Mouse (Mus musculus): ENCODE measurements around the gene Tspan15. TPM values are rescaled to one million over a fixed set of nuclear protein-coding genes. Genes with fewer than 3 reads are reported as not detected.

Gene Tspan15
- polyA plus RNA-seq, 1 experiment from 2014 or later, result 11.6 TPM

DNA sequence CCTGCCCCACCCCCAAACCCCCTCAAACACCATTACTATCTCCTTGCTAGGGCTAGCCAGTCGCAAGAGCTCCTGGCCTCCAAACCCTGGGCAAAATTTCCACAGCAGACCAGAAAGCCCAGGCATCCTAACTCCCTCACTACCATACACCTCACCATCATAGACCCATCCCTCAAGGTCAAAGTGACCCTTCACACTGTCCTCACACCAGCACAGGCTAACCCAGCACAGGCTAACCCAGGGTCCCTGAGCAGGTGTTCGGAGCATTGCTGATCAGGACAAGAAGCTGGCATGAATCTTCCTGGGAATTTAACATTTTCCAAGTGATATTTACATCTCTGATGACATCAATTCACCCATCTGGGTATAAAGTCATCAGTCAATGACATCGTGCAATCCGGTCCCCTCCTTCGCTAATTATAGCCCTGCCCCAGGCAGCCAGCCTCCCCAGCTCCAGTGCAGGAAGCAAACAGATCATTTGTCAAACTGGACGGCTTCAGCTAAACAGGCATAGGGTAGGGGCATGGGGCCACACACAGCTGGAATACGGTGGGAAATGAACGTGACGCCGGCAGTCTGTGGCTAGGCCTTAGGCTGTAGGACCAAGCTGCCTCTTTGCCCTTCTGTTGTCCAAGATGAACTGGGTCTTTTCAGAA, 22.7 kb downstream of the Tspan15 start:
- no peak for ATAC-seq
- Histone ChIP-seq H3K4me2 (no peak overlapping the region), H3K36me3 (no peaks in the 10 kb centered on the region), H3K9ac (no peak overlapping the region), H3K4me1 (peaks cover 23% of the 10 kb centered on the region), H3K4me3 (no peak overlapping the region), H3K27me3 (replicated peaks) (peaks cover 11% of the 10 kb centered on the region; the same call in 1 of the 2 replicates), H3K27ac (no peak overlapping the region), H3K9me3 (replicated peaks) (no peaks in the 10 kb centered on the region)
- WGBS (ENCODE audit: insufficient replicate concordance), result 56% methylated on average over 10 of the region's 10 CpGs

DNA sequence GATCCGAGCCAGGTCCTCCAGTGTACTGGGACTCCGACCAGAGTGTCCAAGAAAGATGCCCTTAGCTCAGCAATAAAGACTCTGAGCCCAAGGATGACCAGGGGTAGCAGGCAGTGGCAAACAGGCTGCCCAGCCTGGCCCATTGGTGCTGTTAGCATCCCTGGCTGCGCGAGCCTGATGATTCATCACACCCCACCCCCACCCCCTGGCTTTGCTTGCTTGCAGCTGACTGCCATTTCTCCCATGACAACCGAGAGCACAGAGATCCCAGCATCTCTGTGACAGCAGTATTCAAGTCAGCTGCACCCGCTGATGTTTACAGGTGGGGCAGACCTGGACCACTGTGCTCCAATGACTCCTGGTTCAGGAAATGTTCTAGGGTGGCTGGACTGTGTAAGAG, 28.5 kb downstream of the Tspan15 start:
- no peak overlapping the region for H3K9ac ChIP-seq
- H3K36me3 ChIP-seq, result peaks cover 6% of the 10 kb centered on the region
- H3K27me3 ChIP-seq (replicated peaks), result peaks cover 11% of the 10 kb centered on the region; the same call in 1 of the 2 replicates
- no peak for ATAC-seq
- H3K4me3 ChIP-seq, result no peak overlapping the region
- H3K4me2 ChIP-seq, result no peak overlapping the region
- H3K27ac ChIP-seq, result no peak overlapping the region
- 73% methylated on average over 6 of the region's 6 CpGs for WGBS (ENCODE audit: insufficient replicate concordance)
- H3K4me1 ChIP-seq, result 0 out of 2 replicates have a peak, but pooled peaks cover 5% of the 10 kb centered on the region
- H3K9me3 ChIP-seq (replicated peaks), result no peaks in the 10 kb centered on the region

DNA sequence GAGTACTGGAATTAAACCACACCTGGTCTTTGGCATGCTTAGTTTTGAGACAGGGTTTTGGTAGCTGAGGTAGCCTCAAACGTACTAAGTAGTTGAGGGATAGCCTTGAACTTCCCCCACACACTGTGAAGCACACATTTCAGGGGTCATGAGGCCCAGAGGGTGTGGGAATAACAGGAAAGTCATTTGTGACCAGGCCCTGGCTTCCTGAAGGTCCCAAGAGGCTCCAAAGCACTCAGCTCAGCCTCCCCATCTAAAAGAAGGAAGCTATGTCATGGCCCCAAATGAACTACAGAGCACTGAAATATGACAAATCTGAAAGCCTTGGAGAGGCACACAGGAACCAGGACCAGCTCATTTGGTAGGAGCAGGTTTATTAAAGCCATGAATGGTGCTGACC, 32.2 kb downstream of the Tspan15 start:
- no peak for ATAC-seq

DNA sequence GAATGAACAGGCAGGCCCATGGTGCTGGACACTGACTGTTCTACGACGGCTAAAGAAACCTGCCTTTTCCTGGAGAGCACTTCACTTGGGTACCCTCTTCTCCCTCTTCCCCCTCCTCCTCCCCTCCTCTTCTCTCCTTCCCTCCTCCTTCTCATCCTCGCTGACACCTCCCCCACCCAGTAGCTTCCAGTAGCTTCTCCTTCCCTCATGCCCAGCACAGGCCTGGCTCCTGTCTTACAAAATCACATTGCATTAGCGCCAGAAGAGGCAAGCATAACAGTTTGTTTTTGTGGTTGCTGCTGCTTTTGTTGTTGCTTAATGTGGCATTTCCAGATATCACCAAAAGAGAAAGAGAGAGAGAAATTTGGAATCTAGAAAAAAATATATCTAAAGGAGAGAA, 33.6 kb downstream of the Tspan15 start:
- no peaks in the 10 kb centered on the region for H3K9me3 ChIP-seq (replicated peaks)
- H3K36me3 ChIP-seq, result no peaks in the 10 kb centered on the region; the same call in 1 of the 2 replicates
- no peak overlapping the region for H3K27ac ChIP-seq
- H3K4me1 ChIP-seq, result 0 out of 2 replicates have a peak, but pooled peaks cover 3% of the 10 kb centered on the region
- H3K4me2 ChIP-seq, result no peak overlapping the region
- H3K4me3 ChIP-seq, result no peak overlapping the region
- WGBS (ENCODE audit: insufficient replicate concordance), result 58% methylated on average over 4 of the region's 4 CpGs
- ATAC-seq, result no peak
- H3K27me3 ChIP-seq (replicated peaks), result no peaks in the 10 kb centered on the region
- no peak overlapping the region for H3K9ac ChIP-seq

More for the DNA sequence above, 32.2 kb downstream of the Tspan15 start:
- peaks cover 6% of the 10 kb centered on the region for H3K36me3 ChIP-seq
- WGBS (ENCODE audit: insufficient replicate concordance), result 30% methylated on average over 1 of the region's 1 CpGs
- no peaks in the 10 kb centered on the region for H3K27me3 ChIP-seq (replicated peaks)
- 0 out of 2 replicates have a peak, but pooled peaks cover 3% of the 10 kb centered on the region for H3K4me1 ChIP-seq
- H3K9ac ChIP-seq, result no peak overlapping the region
- H3K4me3 ChIP-seq, result no peak overlapping the region
- no peaks in the 10 kb centered on the region for H3K9me3 ChIP-seq (replicated peaks)
- no peak overlapping the region for H3K27ac ChIP-seq
- no peak overlapping the region for H3K4me2 ChIP-seq

DNA sequence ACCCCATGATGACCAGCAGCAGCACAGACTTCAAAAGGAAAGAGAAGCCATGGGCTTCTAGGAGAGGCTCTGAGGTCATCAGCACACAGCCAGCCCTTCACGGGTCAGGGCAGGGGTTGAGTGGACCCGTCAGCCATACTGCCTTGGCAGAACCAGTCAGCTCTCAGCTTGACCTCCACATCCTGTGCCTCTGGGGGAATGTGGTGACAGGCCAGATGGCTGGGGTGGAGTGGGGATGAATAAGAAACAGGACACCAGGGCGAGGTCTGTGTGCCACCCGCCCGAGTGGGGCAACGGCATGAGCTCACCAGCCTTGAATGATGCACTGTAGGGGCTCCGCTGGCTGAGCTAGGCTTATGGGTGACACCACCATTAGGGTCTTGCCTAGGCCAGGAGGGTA, 35.7 kb downstream of the Tspan15 start:
- Histone ChIP-seq H3K9me3 (replicated peaks) (no peaks in the 10 kb centered on the region), H3K27me3 (replicated peaks) (no peaks in the 10 kb centered on the region), H3K4me1 (0 out of 2 replicates have a peak, but pooled peaks cover 3% of the 10 kb centered on the region), H3K4me2 (no peak overlapping the region), H3K9ac (no peak overlapping the region), H3K27ac (no peak overlapping the region), H3K4me3 (no peak overlapping the region), H3K36me3 (no peaks in the 10 kb centered on the region)
- 79% methylated on average over 7 of the region's 7 CpGs for WGBS (ENCODE audit: insufficient replicate concordance)
- ATAC-seq, result no peak

DNA sequence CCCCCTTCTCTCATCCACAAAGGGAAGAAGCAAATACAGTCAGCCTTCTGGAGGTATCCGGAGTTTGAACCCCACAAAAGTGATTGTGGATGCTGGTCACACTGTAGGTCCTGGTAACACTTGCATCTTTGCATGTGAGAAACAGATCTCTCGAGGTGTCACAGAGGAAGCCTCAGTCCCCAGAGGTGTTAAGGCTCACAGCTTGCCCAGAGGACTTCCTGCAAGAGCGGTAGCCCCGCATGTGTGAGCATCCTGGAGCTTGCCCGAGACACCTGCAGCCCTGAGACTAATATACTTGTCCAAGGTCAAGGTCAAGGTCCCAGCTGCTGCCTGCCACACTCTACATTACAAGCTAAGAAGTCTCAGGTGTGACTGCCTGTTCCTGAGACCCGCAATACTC, 36.1 kb downstream of the Tspan15 start:
- Histone ChIP-seq H3K27ac (no peak overlapping the region), H3K27me3 (replicated peaks) (no peaks in the 10 kb centered on the region), H3K36me3 (no peaks in the 10 kb centered on the region), H3K9me3 (replicated peaks) (no peaks in the 10 kb centered on the region), H3K4me1 (peaks cover 7% of the 10 kb centered on the region), H3K4me2 (no peak overlapping the region), H3K9ac (no peak overlapping the region), H3K4me3 (no peak overlapping the region)
- ATAC-seq, result no peak
- 50% methylated on average over 6 of the region's 6 CpGs for WGBS (ENCODE audit: insufficient replicate concordance)

DNA sequence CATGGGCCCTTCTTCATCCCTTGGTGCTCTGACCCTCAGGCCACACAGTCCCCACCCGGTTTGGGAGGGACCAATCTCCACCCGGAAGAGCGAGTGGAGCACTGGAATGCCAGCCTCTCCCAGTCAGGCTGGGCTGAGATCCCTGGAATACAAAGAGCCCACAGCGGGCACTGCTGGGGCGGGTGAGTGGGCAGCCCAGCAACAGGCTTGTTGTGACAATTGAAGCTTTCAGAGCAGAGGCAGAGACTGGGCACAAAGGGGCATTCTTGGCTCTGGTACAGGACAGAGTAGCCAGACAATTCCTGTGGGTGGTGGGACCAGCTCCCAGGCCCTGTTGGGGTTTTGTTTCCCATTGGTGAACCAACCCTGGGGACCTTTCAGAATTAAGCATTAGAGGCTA, 36.6 kb downstream of the Tspan15 start:
- Histone ChIP-seq H3K27me3 (replicated peaks) (no peaks in the 10 kb centered on the region), H3K4me2 (no peak overlapping the region), H3K27ac (no peak overlapping the region), H3K9me3 (replicated peaks) (no peaks in the 10 kb centered on the region), H3K9ac (no peak overlapping the region), H3K4me1 (peaks cover 12% of the 10 kb centered on the region), H3K36me3 (no peaks in the 10 kb centered on the region), H3K4me3 (no peak overlapping the region)
- 69% methylated on average over 5 of the region's 5 CpGs for WGBS (ENCODE audit: insufficient replicate concordance)
- no peak for ATAC-seq

DNA sequence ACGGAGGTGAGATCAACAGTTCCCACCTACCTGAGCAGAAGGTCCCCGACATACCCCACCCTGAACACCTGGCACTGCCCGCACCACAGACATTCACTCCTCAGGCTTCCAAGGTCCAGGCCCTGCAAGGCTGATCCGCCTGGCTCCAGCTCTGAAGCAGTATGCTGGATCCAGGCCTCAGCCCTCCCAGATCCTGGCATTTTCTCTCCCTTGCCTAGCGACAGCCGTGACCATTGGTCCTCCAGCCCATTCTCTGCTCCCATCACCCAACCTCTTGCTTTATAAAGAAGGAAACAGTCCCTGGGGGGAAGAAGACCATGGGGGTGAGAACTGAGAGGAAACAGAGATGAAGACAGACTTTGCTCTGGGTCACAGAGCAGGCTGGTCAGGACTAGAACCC, 37.0 kb downstream of the Tspan15 start:
- Histone ChIP-seq H3K9ac (no peak overlapping the region), H3K27me3 (replicated peaks) (no peaks in the 10 kb centered on the region), H3K4me2 (no peak overlapping the region), H3K36me3 (no peaks in the 10 kb centered on the region), H3K4me1 (peaks cover 16% of the 10 kb centered on the region), H3K9me3 (replicated peaks) (no peaks in the 10 kb centered on the region), H3K4me3 (no peak overlapping the region), H3K27ac (no peak overlapping the region)
- 76% methylated on average over 6 of the region's 6 CpGs for WGBS (ENCODE audit: insufficient replicate concordance)
- ATAC-seq, result no peak

DNA sequence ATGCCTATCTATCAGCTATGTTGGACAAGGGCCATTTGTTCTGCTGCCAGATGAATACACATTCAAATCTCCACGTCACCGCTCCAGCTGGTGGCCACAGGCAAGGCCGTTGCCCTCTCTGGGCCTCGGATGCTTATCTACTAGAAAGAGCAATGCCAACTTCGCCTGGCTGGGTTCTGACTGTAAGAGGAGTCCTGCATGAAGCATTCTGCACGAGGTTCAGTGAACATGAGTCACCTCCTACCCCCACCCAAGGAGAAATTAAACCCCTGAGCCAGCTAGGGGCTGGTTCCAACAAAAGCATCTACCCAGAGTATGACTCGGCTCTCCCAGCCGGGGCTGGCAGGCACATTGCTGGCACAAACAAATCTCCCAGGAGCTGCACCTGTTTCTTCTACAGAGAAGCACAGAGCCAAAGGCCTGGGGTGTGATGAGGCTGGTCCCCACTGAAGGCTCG, 38.3 kb downstream of the Tspan15 start:
- Histone ChIP-seq H3K4me3 (no peak overlapping the region), H3K36me3 (no peaks in the 10 kb centered on the region), H3K9me3 (replicated peaks) (no peaks in the 10 kb centered on the region), H3K4me2 (no peak overlapping the region), H3K27ac (no peak overlapping the region), H3K4me1 (peaks cover 27% of the 10 kb centered on the region), H3K27me3 (replicated peaks) (no peaks in the 10 kb centered on the region), H3K9ac (no peak overlapping the region)
- WGBS (ENCODE audit: insufficient replicate concordance), result 61% methylated on average over 9 of the region's 9 CpGs
- ATAC-seq, result no peak

DNA sequence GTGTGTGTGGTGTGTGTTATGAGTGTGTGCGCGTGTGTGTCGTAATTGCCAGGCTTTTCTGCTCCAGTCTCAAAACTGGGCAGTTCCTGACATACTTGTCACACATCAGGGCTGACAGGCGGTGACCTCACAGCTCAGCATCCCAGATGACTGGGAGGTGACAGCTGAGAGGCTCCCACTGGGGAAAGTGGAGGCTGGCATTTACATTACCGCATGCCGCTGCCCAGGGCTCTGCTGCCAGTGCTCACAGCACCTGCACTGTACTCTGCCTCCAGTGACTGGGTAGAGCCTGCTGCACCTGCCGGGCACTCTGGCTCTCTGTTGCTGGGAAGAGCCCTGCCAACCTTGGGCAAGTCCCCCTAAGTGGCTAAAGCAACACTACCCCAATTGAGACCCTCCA, 40.2 kb downstream of the Tspan15 start:
- Histone ChIP-seq H3K9ac (no peak overlapping the region), H3K27me3 (replicated peaks) (0 out of 2 replicates have a peak, but pooled peaks cover 7% of the 10 kb centered on the region), H3K4me3 (no peak overlapping the region), H3K4me2 (no peak overlapping the region), H3K27ac (no peak overlapping the region), H3K4me1 (peaks cover 29% of the 10 kb centered on the region), H3K36me3 (no peaks in the 10 kb centered on the region), H3K9me3 (replicated peaks) (no peaks in the 10 kb centered on the region)
- no peak for ATAC-seq
- WGBS (ENCODE audit: insufficient replicate concordance), result 83% methylated on average over 7 of the region's 7 CpGs

DNA sequence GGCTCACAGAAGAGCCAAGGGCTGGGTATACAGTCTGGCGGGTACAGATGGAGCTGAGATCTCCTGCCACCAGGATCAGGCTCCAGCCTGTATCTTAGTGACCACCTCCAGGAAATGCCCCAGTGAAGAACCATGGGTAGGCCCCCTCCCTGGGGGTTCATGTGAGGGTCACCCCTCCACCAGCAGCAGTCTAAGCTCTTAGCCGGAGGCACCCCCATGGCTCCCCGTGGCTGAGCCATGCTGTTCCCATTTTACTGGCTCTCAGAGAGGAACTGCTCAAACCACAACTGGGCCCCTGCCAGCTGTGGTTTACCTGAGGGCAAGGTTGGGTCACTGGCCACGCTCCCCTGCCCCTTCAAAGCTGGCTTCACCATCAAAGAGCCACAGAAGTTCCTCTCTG, 41.1 kb downstream of the Tspan15 start:
- no peak overlapping the region for H3K4me2 ChIP-seq
- H3K27ac ChIP-seq, result no peak overlapping the region
- peaks cover 26% of the 10 kb centered on the region for H3K4me1 ChIP-seq
- ATAC-seq, result no peak
- no peak overlapping the region for H3K9ac ChIP-seq
- H3K36me3 ChIP-seq, result no peaks in the 10 kb centered on the region
- H3K9me3 ChIP-seq (replicated peaks), result no peaks in the 10 kb centered on the region
- no peak overlapping the region for H3K4me3 ChIP-seq
- 50% methylated on average over 4 of the region's 4 CpGs for WGBS (ENCODE audit: insufficient replicate concordance)
- H3K27me3 ChIP-seq (replicated peaks), result 0 out of 2 replicates have a peak, but pooled peaks cover 8% of the 10 kb centered on the region

DNA sequence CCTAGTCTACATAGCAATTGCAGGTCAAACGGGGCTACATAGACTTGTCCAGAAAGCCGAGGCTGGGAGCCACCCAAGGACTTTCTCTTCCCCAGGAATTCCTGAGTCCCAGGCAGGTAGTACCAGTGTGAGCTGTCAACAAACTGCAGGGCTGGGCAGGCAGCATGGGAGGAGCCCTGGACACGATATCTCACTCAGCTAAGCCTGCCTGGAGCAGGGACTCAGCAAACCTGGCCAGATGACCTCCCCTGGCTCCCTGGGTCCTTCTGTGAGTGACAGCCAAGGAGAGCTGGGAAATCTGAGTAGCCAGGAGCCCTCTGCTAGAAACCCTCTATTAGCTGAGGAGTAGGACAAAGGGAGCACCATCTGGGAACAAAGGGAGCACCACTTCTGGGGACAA, 41.7 kb downstream of the Tspan15 start:
- 45% methylated on average over 3 of the region's 3 CpGs for WGBS (ENCODE audit: insufficient replicate concordance)
- ATAC-seq, result no peak
- H3K27ac ChIP-seq, result no peak overlapping the region
- no peak overlapping the region for H3K9ac ChIP-seq
- H3K36me3 ChIP-seq, result no peaks in the 10 kb centered on the region
- H3K4me3 ChIP-seq, result no peak overlapping the region
- H3K27me3 ChIP-seq (replicated peaks), result peaks cover 11% of the 10 kb centered on the region; the same call in 1 of the 2 replicates
- no peaks in the 10 kb centered on the region for H3K9me3 ChIP-seq (replicated peaks)
- no peak overlapping the region for H3K4me2 ChIP-seq
- peaks cover 26% of the 10 kb centered on the region for H3K4me1 ChIP-seq

DNA sequence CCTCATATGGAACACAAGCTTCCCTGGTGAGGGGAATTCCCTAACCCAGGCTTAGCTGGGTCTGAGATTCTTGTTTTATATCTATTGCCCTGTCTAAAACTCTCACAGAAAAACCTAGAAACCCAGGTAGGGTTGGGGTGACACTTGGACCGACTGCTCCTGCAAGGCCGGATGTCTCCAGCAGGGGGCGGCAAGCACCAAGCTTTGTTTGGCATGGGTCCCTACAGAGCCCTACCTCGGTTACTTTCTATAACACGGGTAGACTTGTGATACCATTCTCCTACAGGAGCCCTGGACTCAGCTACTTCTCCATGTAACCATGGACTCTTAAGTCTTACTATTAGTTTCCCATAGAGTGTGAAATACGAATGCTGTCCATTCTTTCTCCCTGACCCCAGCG, 44.2 kb downstream of the Tspan15 start:
- Histone ChIP-seq H3K27ac (no peak overlapping the region), H3K9me3 (replicated peaks) (no peaks in the 10 kb centered on the region), H3K4me3 (no peak overlapping the region), H3K36me3 (no peaks in the 10 kb centered on the region), H3K9ac (no peak overlapping the region), H3K27me3 (replicated peaks) (peaks cover 16% of the 10 kb centered on the region), H3K4me1 (peaks cover 26% of the 10 kb centered on the region), H3K4me2 (no peak overlapping the region)
- WGBS (ENCODE audit: insufficient replicate concordance), result 19% methylated on average over 7 of the region's 7 CpGs
- ATAC-seq, result peak; percentile 64
